Mouse (Mus musculus) CH12.LX (cell line): ENCODE results near the gene Spsb2. TPM values are rescaled to one million over a fixed set of nuclear protein-coding genes. Genes with fewer than 3 reads are reported as not detected.
A peak's percentile ranks its signal among the peaks of the same experiment; 100 is the strongest.

Source experiments
- DNase-seq: peaks from one replicate; pipeline ENCODE4 v3.0.0-alpha.2; 2013; ENCODE audit errors: extremely low read depth
- H3K27ac ChIP-seq: 2 replicates; pipeline ENCODE4 v1.5.1; 2012; ENCODE audit warnings: low read depth, mild to moderate bottlenecking, control low read depth, moderate library complexity; ENCODE audit not compliant: insufficient read depth
- H3K27me3 ChIP-seq: replicated peaks from 2 replicates; pipeline ENCODE3; 2012; ENCODE audit warnings: inconsistent platforms
- H3K36me3 ChIP-seq, 2 experiments: replicated peaks in 1 of 2; 2 replicates each; pipeline versions ENCODE3 to v1.6.1; 2012; ENCODE audit warnings: inconsistent platforms in 1 of 2, low read length in 1 of 2, mild to moderate bottlenecking in 1 of 2, mixed read lengths in 1 of 2, moderate library complexity in 1 of 2; ENCODE audit not compliant: control insufficient read depth in 1 of 2, insufficient read depth in 1 of 2
- H3K4me1 ChIP-seq, 2 experiments: 2 replicates each; pipeline ENCODE4 v1.6.1; 2012; ENCODE audit warnings: inconsistent platforms in 1 of 2, moderate library complexity in 1 of 2; ENCODE audit not compliant: insufficient read depth in 2 of 2, control insufficient read depth in 1 of 2
- H3K4me2 ChIP-seq: 2 replicates; pipeline ENCODE4 v1.6.1; 2012; ENCODE audit warnings: low read depth, mild to moderate bottlenecking, control low read depth; ENCODE audit not compliant: poor library complexity, insufficient read depth, severe bottlenecking
- H3K4me3 ChIP-seq, 3 experiments: fragments of 150-350 bp in 1 of 3; sonication (generic) in 1 of 3; replicated peaks in 1 of 3; 2 replicates each; pipeline versions ENCODE3 to v1.5.1; 2011 to 2012; ENCODE audit warnings: low read depth in 2 of 3, low read length in 2 of 3, mild to moderate bottlenecking in 2 of 3, moderate library complexity in 2 of 3, control low read depth in 1 of 3, improper control_type of control experiment in 1 of 3, inconsistent platforms in 1 of 3, mixed read lengths in 1 of 3; ENCODE audit not compliant: poor library complexity in 1 of 3
- H3K79me2 ChIP-seq: replicated peaks from 2 replicates; pipeline ENCODE4 v1.6.1; 2012; ENCODE audit warnings: mild to moderate bottlenecking, moderate library complexity; ENCODE audit not compliant: control insufficient read depth, poor library complexity, insufficient read depth, severe bottlenecking; ENCODE audit errors: extremely low read depth
- H3K9ac ChIP-seq: 2 replicates; pipeline ENCODE4 v1.6.1; 2012; ENCODE audit warnings: low read depth, mild to moderate bottlenecking, control low read depth, moderate library complexity; ENCODE audit not compliant: insufficient read depth
- H3K9me3 ChIP-seq: replicated peaks from 2 replicates; pipeline ENCODE3; 2012; ENCODE audit warnings: low read length, inconsistent platforms, mixed read lengths
- CHD1 ChIP-seq: IDR thresholded peaks from 2 replicates; pipeline ENCODE4 v1.6.1; 2012; ENCODE audit warnings: low read depth, low read length, improper control_type of control experiment, inconsistent platforms
- CHD2 ChIP-seq: IDR thresholded peaks from 2 replicates; pipeline ENCODE4 v1.6.1; 2011; ENCODE audit warnings: low read length, improper control_type of control experiment
- CTCF ChIP-seq, 2 experiments: IDR thresholded peaks in 1 of 2; conservative IDR thresholded peaks in 1 of 2; 2 replicates each; pipeline ENCODE4 v1.5.1; 2011 to 2012; ENCODE audit warnings: low read depth in 2 of 2, low read length in 2 of 2, improper control_type of control experiment in 1 of 2, inconsistent platforms in 1 of 2, mild to moderate bottlenecking in 1 of 2, moderate library complexity in 1 of 2
- E2F4 ChIP-seq: IDR thresholded peaks from 2 replicates; pipeline ENCODE4 v1.6.1; 2011; ENCODE audit warnings: low read depth, low read length, improper control_type of control experiment; ENCODE audit not compliant: insufficient replicate concordance
- ELF1 ChIP-seq: IDR thresholded peaks from 2 replicates; pipeline ENCODE4 v1.6.1; 2014; ENCODE audit warnings: low read depth, mild to moderate bottlenecking, inconsistent platforms, low read length, improper control_type of control experiment
- EP300 ChIP-seq: IDR thresholded peaks from 2 replicates; pipeline ENCODE4 v1.6.1; 2011; ENCODE audit warnings: low read length, improper control_type of control experiment
- ETS1 ChIP-seq: conservative IDR thresholded peaks from 2 replicates; pipeline ENCODE4 v1.6.1; 2012; ENCODE audit warnings: low read depth, mild to moderate bottlenecking, inconsistent platforms, low read length, improper control_type of control experiment, moderate library complexity
- GABPA ChIP-seq: IDR thresholded peaks from 2 replicates; pipeline ENCODE4 v1.6.1; 2012; ENCODE audit warnings: low read depth, low read length, improper control_type of control experiment, inconsistent platforms; ENCODE audit not compliant: insufficient replicate concordance
- HCFC1 ChIP-seq: IDR thresholded peaks from 2 replicates; pipeline ENCODE4 v1.6.1; 2012; ENCODE audit warnings: low read depth, mild to moderate bottlenecking, inconsistent platforms, low read length, improper control_type of control experiment
- IRF4 ChIP-seq: IDR thresholded peaks from 2 replicates; pipeline ENCODE4 v1.6.1; 2014; ENCODE audit warnings: low read depth, mild to moderate bottlenecking, inconsistent platforms, low read length, improper control_type of control experiment
- JUN ChIP-seq: IDR thresholded peaks from 2 replicates; pipeline ENCODE4 v1.6.1; 2011; ENCODE audit warnings: low read depth, mild to moderate bottlenecking, low read length, improper control_type of control experiment, moderate library complexity; ENCODE audit not compliant: insufficient read depth
- JUND ChIP-seq: conservative IDR thresholded peaks from 2 replicates; pipeline ENCODE4 v1.6.1; 2011; ENCODE audit warnings: low read depth, low read length, improper control_type of control experiment
- KAT2A ChIP-seq: IDR thresholded peaks from 2 replicates; pipeline ENCODE4 v1.6.1; 2012; ENCODE audit warnings: low read length, improper control_type of control experiment, inconsistent platforms; ENCODE audit not compliant: insufficient replicate concordance
- MAFK ChIP-seq: IDR thresholded peaks from 2 replicates; pipeline ENCODE4 v1.6.1; 2011; ENCODE audit warnings: low read length, improper control_type of control experiment; ENCODE audit not compliant: insufficient replicate concordance
- MAX ChIP-seq: IDR thresholded peaks from 2 replicates; pipeline ENCODE4 v1.6.1; 2011; ENCODE audit warnings: low read length, improper control_type of control experiment
- MAZ ChIP-seq: IDR thresholded peaks from 2 replicates; pipeline ENCODE4 v1.6.1; 2012; ENCODE audit warnings: low read depth, mild to moderate bottlenecking, inconsistent platforms, low read length, improper control_type of control experiment, moderate library complexity
- MEF2A ChIP-seq: IDR thresholded peaks from 2 replicates; pipeline ENCODE4 v1.6.1; 2014; ENCODE audit warnings: low read depth, mild to moderate bottlenecking, inconsistent platforms, low read length, improper control_type of control experiment, borderline replicate concordance
- MYC ChIP-seq: IDR thresholded peaks from 2 replicates; pipeline ENCODE4 v1.6.1; 2011; ENCODE audit warnings: low read depth, mild to moderate bottlenecking, improper control_type of control experiment, low read length
- NELFE ChIP-seq: IDR thresholded peaks from 2 replicates; pipeline ENCODE4 v1.6.1; 2011; ENCODE audit warnings: low read depth, low read length, improper control_type of control experiment
- NRF1 ChIP-seq: IDR thresholded peaks from 2 replicates; pipeline ENCODE4 v1.6.1; 2014; ENCODE audit warnings: low read depth, mild to moderate bottlenecking, inconsistent platforms, low read length, improper control_type of control experiment, moderate library complexity
- PAX5 ChIP-seq: IDR thresholded peaks from 2 replicates; pipeline ENCODE4 v1.6.1; 2012; ENCODE audit warnings: low read length, inconsistent platforms, mixed read lengths
- POLR2A ChIP-seq: IDR thresholded peaks from 2 replicates; pipeline ENCODE4 v1.6.1; 2011; ENCODE audit warnings: low read depth, mild to moderate bottlenecking, improper control_type of control experiment, low read length
- POLR2AphosphoS2 ChIP-seq: IDR thresholded peaks from 2 replicates; pipeline ENCODE4 v1.6.1; 2011; ENCODE audit warnings: low read depth, low read length, improper control_type of control experiment
- RAD21 ChIP-seq: IDR thresholded peaks from 2 replicates; pipeline ENCODE4 v1.6.1; 2011; ENCODE audit warnings: low read depth, mild to moderate bottlenecking, low read length, improper control_type of control experiment, moderate library complexity
- RCOR1 ChIP-seq: conservative IDR thresholded peaks from 2 replicates; pipeline ENCODE4 v1.6.1; 2012; ENCODE audit warnings: low read depth, mild to moderate bottlenecking, inconsistent platforms, low read length, improper control_type of control experiment
- SIN3A ChIP-seq: IDR thresholded peaks from 2 replicates; pipeline ENCODE4 v1.6.1; 2012; ENCODE audit warnings: low read length, improper control_type of control experiment, inconsistent platforms
- SMC3 ChIP-seq: IDR thresholded peaks from 2 replicates; pipeline ENCODE4 v1.6.1; 2011; ENCODE audit warnings: low read depth, low read length, improper control_type of control experiment
- UBTF ChIP-seq: IDR thresholded peaks from 2 replicates; pipeline ENCODE4 v1.6.1; 2012; ENCODE audit warnings: low read depth, mild to moderate bottlenecking, inconsistent platforms, low read length, improper control_type of control experiment, moderate library complexity
- USF1 ChIP-seq: IDR thresholded peaks from 2 replicates; pipeline ENCODE4 v1.6.1; 2014; ENCODE audit warnings: low read depth, mild to moderate bottlenecking, inconsistent platforms, low read length, improper control_type of control experiment
- USF2 ChIP-seq: conservative IDR thresholded peaks from 2 replicates; pipeline ENCODE4 v1.6.1; 2011; ENCODE audit warnings: low read depth, low read length, improper control_type of control experiment
- ZC3H11A ChIP-seq: IDR thresholded peaks from 2 replicates; pipeline ENCODE4 v1.6.1; 2012; ENCODE audit warnings: low read depth, mild to moderate bottlenecking, inconsistent platforms, low read length, improper control_type of control experiment
- ZKSCAN1 ChIP-seq: IDR thresholded peaks from 2 replicates; pipeline ENCODE4 v1.6.1; 2012; ENCODE audit warnings: low read depth, inconsistent platforms, low read length, improper control_type of control experiment, borderline replicate concordance
- dilution Hi-C: fragments of 300-500 bp; cut with MboI; formaldehyde crosslinking; loops from 2 replicates; pipeline ENCODE4 v1.14.3; 2020; ENCODE audit warnings: low sequenced_read_pairs; ENCODE audit not compliant: extremely low pct_unique_long_range_greater_than_20kb, extremely low pct_ligation_motif_present
- in situ Hi-C: fragments of 300-500 bp; cut with MboI; formaldehyde crosslinking; loops from 3 replicates; pipeline ENCODE4 v1.14.3; 2019; ENCODE audit warnings: low sequenced_read_pairs, low pct_ligation_motif_present, low pct_unique_long_range_greater_than_20kb, mixed read lengths
- polyA plus RNA-seq: library from polyadenylated mRNA; unstranded; fragments of >175 nt; gene quantifications from 2 replicates; pipeline ENCODE4 v1.2.1, GENCODE M21; 2012; ENCODE audit warnings: low read depth; ENCODE audit not compliant: insufficient read length
- total RNA-seq, 2 experiments: library from RNA; depleted of rRNA; stranded (reverse); fragments of 300-350 nt in 1 of 2; fragments of >200 nt in 1 of 2; gene quantifications; 2 replicates each; pipeline ENCODE4 v1.2.3; 2012 to 2014

Gene Spsb2
- total and polyA plus RNA-seq, 3 experiments, result 2.4 to 3.3 TPM; not detected in 1

DNA sequence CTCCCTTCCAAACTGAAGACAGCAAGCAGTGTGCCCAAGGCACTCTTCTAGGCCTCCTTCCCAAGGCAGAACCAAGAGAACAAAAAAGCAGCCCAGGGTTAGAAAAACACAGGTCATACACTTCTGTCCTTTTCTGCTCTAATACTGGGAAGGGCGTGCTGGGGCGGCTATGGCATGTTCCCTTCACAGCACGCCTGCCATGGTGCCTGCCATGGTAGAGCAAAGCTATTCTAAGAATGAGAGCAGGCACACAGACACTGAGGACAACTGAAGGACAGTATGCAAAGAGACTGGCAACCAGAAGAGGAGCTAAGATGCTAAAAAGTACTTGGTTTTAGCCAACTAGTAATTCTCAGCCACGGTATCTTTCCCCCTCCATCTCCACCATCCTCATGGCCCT, 13.6 kb downstream of the Spsb2 start:
- no peak for DNase-seq
- Histone ChIP-seq H3K79me2 (peaks cover 11% of the 10 kb centered on the region), H3K4me2 (no peak overlapping the region), H3K27ac (no peak overlapping the region), H3K4me3 (no peak overlapping the region), H3K9me3 (no peaks in the 10 kb centered on the region), H3K4me1 (peaks cover 0 to 4% of the 10 kb centered on the region in 2 experiments; a peak in 2 of 4 replicates), H3K36me3 (peaks cover 88 to 100% of the 10 kb centered on the region in 2 experiments), H3K27me3 (no peaks in the 10 kb centered on the region), H3K9ac (no peak overlapping the region)
- TF ChIP-seq UBTF (no peak), IRF4 (no peak), HCFC1 (no peak), MAX (no peak), SMC3 (no peak), MEF2A (no peak), ELF1 (no peak), POLR2A (no peak), KAT2A (no peak), RAD21 (no peak)
- in situ Hi-C loops (no loop called here), dilution Hi-C loops (no loop called here)

DNA sequence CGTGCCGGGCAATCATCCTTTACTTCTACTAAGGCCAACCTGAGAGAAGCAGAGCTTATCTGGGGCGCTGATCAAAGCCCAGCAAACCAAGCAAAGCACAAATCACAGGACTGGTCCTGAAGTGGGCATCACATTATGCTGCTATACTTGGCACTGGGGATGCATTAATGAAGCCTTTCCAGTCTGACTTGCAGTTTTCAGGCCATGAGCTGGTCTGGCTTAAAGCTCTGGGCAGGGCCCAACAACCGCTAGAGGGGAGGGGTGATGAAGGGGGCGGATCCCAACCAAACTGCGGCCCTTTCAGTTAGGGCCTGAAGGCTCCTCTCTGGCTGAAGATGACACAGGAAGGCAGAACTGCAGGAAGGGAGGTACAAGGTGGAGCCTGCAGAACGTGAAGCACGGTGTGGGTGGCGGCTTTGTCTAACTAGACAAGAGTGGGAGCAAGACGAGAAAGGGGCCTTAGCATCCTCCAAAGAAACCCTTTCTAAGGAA, 19.7 kb downstream of the Spsb2 start:
- Histone ChIP-seq H3K4me1 (peaks cover 3 to 35% of the 10 kb centered on the region in 2 experiments), H3K36me3 (peaks cover 51 to 65% of the 10 kb centered on the region in 2 experiments), H3K4me3 (peak overlapping the region; percentile 70 to 94 (median 90)), H3K27me3 (no peaks in the 10 kb centered on the region), H3K4me2 (peak overlapping the region; percentile 90), H3K9me3 (no peaks in the 10 kb centered on the region), H3K79me2 (peaks cover 32% of the 10 kb centered on the region), H3K27ac (peak overlapping the region; percentile 50), H3K9ac (peak overlapping the region; percentile 85)
- dilution Hi-C loops (no loop called here), in situ Hi-C loops (no loop called here)
- peak; percentile 79 for DNase-seq
- TF ChIP-seq IRF4 (no peak), MAFK (no peak), MAZ (peak; percentile 26; the same call in 1 of the 2 replicates), GABPA (no peak), CTCF (conservative IDR thresholded peaks at IDR 0.05 in 1 of 2, IDR thresholded peaks at IDR 0.05 in 1 of 2; ENCODE audit: low read depth in 2 of 2, low read length in 2 of 2) (no peak), CHD1 (no peak), ZKSCAN1 (no peak), CHD2 (no peak), HCFC1 (no peak), MAX (no peak), SIN3A (peak; percentile 19; the same call in 1 of the 2 replicates), ETS1 (no peak), MEF2A (no peak), JUN (no peak), PAX5 (no peak), POLR2A (peak; percentile 58), E2F4 (no peak), NRF1 (no peak), EP300 (no peak), USF1 (no peak), MYC (no peak), ELF1 (no peak), RAD21 (no peak), NELFE (peak; percentile 69; the same call in 1 of the 2 replicates), JUND (no peak), RCOR1 (no peak), USF2 (no peak), ZC3H11A (no peak), POLR2AphosphoS2 (no peak)
